Mouse (Mus musculus) spleen, postnatal 0 days (tissue): ENCODE data around the gene Prr7. TPM values are rescaled to one million over a fixed set of nuclear protein-coding genes. Genes with fewer than 3 reads are reported as not detected.

ENCODE experiments used
- polyA plus RNA-seq: library from polyadenylated mRNA; unstranded; fragments of >200 nt; fragmentation: Nextera tagmentation; extraction: Ambion mirVana; gene quantifications from 2 replicates; pipeline ENCODE4 v1.2.1, GENCODE M21; 2015

The Prr7 gene
- 0.14 and 0.28 TPM in 2 replicates for polyA plus RNA-seq

DNA sequence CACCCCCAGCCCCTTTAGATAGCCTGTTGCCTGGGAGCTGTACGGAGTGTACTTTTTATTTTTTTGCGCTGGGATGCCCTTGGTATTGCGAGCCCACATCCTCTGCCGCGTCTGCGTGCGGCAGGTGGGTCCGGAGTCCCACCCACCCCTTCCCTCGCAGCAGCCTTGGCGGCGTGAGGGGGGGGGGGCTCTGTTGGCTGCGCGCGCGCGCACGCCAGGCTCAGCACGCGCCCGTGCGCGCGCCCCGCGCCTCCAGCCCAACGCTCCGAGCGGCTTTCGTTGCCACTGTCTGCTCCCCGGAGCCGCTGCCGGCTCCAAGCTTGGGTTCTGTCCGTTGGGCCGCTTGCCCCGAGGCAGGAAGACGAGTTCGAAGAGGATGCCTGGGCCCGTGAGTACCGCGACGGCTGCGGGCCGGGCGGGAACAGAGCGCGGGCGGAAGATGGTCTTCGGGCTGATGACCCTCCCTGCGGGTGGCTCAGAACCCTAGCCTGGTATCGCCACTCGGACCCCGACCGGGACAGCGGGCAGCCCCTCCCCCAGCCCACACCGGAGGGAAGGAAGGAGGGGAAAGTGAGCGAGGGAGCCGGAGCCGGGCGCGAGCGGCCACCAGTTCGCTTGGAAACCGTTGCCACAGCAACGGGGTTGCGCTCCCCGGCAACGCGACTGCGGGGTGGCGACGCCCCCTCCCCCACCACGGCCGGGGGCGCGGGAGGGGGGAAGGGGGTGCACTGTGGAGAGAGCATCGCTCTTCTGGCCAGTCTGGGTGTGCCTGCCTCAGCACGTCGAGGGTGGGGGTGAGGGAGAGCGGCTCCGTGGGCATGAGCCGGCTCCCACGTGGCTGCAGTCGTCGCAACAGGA is at the start of gene Prr7:
TSS of gene Prr7 (plus strand) at position 241 of the 858 bp plus-strand sequence.

GRCm38 (mm10) chr13:55414743-55415380 is 49.2 kb upstream of the Prr7 start, which contains the start of gene Pfn3:
Gene Pfn3, minus strand, starts transcription at chr13:55415232.

GRCm38 (mm10) chr13:55426613-55427012 is 37.5 kb upstream of the Prr7 start, which contains the start of gene F12:
Gene F12, minus strand, starts transcription at chr13:55426793.

GRCm38 (mm10) chr13:55444937-55445315 is 19.1 kb upstream of the Prr7 start, which contains the start of gene Grk6:
Gene Grk6, plus strand, starts transcription at chr13:55445072.

DNA sequence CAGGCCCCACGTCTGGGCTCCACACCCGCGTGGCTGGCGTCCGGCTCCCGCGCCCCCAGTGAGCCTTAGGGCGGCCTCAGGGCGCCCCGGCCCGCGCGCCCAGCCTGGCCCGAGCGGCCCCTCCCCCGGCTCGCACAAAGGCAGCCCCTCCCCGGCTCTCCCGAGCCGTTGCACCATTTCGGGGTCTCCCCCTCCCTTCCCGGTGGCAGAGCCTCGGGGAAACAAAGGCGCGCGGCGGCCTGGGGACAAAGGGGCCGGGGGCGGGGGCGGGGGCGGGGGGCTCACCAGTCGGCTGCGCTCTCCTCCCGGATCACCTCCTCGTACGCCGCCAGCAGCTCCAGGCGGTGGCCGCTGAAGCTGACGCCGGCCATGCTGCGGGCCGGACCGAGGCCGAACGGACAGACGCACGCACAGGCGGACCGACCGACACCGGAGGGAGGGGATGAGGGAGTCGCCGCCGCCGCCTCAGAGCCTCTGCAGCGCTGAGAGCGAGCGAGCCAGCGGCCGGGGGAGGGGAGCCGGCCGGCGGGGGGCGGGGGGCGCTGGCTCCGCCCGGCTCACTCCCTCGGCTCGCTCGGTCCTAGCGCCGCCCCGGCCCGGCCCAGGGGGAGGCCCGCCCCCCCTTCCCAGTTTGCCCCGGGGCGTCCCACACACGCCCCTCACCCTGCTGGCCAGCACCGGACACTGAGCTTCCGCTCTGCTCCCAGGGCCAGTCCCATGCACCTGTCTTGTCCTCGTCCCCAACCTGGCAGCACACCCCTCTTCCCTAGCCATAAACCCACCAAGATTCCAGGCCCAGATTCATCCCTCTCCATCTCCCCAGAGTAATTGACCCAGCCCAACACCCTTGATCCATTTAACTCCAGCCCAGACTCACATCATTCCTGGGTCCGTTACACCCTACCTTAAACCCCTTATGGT is 23.8 kb downstream of the Prr7 start, which contains the start of gene Dbn1:
TSS of gene Dbn1 (minus strand) at position 534 of the 921 bp plus-strand sequence.

GRCm38 (mm10) chr13:55513111-55513748 is 49.2 kb downstream of the Prr7 start, which contains the start of gene Pdlim7:
Gene Pdlim7, minus strand, starts transcription at chr13:55513676.

Other genes with a start within 250 kb of the Prr7 start
- 187 and 204 TPM in 2 replicates for gene Prelid1, start 143.8 kb upstream of the Prr7 start, polyA plus RNA-seq
- 63.1 and 67.9 TPM in 2 replicates for gene Rab24, start 142.3 kb upstream of the Prr7 start, polyA plus RNA-seq
- 36.7 and 38.4 TPM in 2 replicates for gene Mxd3, start 134.4 kb upstream of the Prr7 start, polyA plus RNA-seq
- 62.5 and 62.6 TPM in 2 replicates for gene Lman2, start 101.5 kb upstream of the Prr7 start, polyA plus RNA-seq
- 7.7 and 10.3 TPM in 2 replicates for gene Rgs14, start 94.5 kb upstream of the Prr7 start, polyA plus RNA-seq
- not detected in 2 replicates for gene Slc34a1, start 66.1 kb upstream of the Prr7 start, polyA plus RNA-seq
- gene Pfn3, start 49.0 kb upstream of the Prr7 start, polyA plus RNA-seq: not detected in 2 replicates
- gene F12, start 37.5 kb upstream of the Prr7 start, polyA plus RNA-seq: 0.15 and 0.16 TPM in 2 replicates
- gene Grk6, start 19.2 kb upstream of the Prr7 start, polyA plus RNA-seq: 32.7 and 40.8 TPM in 2 replicates
- gene Dbn1, start 23.8 kb downstream of the Prr7 start, polyA plus RNA-seq: 16.3 and 20.8 TPM in 2 replicates
- 37.8 and 45.4 TPM in 2 replicates for gene Pdlim7, start 49.4 kb downstream of the Prr7 start, polyA plus RNA-seq
- gene Dok3, start 65.0 kb downstream of the Prr7 start, polyA plus RNA-seq: 36.9 and 49.7 TPM in 2 replicates
- 29.2 and 35.3 TPM in 2 replicates for gene Ddx41, start 72.4 kb downstream of the Prr7 start, polyA plus RNA-seq
- 15.4 and 18.8 TPM in 2 replicates for gene Fam193b, start 106.9 kb downstream of the Prr7 start, polyA plus RNA-seq
- 68.1 and 69.0 TPM in 2 replicates for gene Tmed9, start 109.5 kb downstream of the Prr7 start, polyA plus RNA-seq
- 7.9 and 9.8 TPM in 2 replicates for gene B4galt7, start 135.6 kb downstream of the Prr7 start, polyA plus RNA-seq
- 25.8 and 31.1 TPM in 2 replicates for gene Caml, start 158.7 kb downstream of the Prr7 start, polyA plus RNA-seq
- gene Ddx46, start 170.8 kb downstream of the Prr7 start, polyA plus RNA-seq: 25.3 and 27.0 TPM in 2 replicates
- gene B230219D22Rik, start 228.9 kb downstream of the Prr7 start, polyA plus RNA-seq: 17.7 and 20.2 TPM in 2 replicates